Comparison of ENCODE assay signal across 8 mouse cellular contexts in the genomic region with DNA sequence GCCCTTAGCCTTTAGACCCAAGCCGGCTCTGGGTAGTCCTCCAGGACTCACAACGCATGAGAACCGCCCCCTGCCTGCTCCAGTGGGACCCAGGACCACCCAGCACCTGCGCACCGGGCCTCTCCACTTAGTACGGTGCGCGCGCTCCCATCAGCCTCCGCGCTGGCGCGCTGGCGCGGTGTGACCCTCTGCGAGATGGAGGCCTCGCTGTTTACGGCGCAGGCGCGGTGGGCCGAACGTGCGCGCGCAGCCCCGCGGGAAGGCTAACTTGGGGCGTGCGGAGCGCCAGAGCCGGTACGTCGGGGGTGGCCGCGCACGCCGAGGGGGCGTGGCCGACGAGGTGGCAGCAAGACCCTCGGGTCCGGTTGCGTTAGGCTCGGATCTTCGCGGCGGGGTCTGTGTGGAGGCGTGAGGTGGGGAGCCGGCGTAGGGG. TPM values are rescaled to one million over a fixed set of nuclear protein-coding genes. Genes with fewer than 3 reads are reported as not detected.
DNase-seq lines count a peak whose midpoint lies in the region; ATAC-seq and TF ChIP-seq lines count a peak whose summit lies in the region.

A gene (plus strand): TSS at position 156 of the 433 bp plus-strand sequence.
A gene (plus strand): TSS at position 344 of the 433 bp plus-strand sequence.

- H3K4me3 ChIP-seq in cortical plate, adult 2 months (ENCODE audit: insufficient read depth, low read length): peak within 1 kb of the TSS; percentile 84

- peak; percentile 98 for DNase-seq in gastrocnemius, postnatal 10 days
- peak; percentile 96 for DNase-seq in induced T-regulatory cell, adult 2 months (ENCODE audit: low read depth)
- peak; percentile 81 to 93 for DNase-seq in left cerebral cortex, adult 9 months (ENCODE audit: low spot score in 2 of 2)
- DNase-seq in right cerebral cortex, postnatal 14 days: peak; percentile 98
- DNase-seq in urinary bladder, postnatal 36 days (ENCODE audit: low spot score in 2 of 2): peak; percentile 86 to 94

- peaks cover 2% of the 10 kb centered on the region; the same call in 1 of the 2 replicates for H3K4me1 ChIP-seq in cortical plate, adult 2 months (ENCODE audit: control insufficient read depth, insufficient read depth, low read length)

- H3K27ac ChIP-seq in cortical plate, adult 2 months (ENCODE audit: insufficient read depth, low read length): peak within 1 kb of the TSS; percentile 85

- peak; percentile 88 for ATAC-seq in activated CD4-positive, CD25-positive, alpha-beta regulatory T cell, adult 4 months
- ATAC-seq in megakaryocyte progenitor cell, adult 5-6 weeks (replicated peaks; ENCODE audit: poor library complexity): peak; percentile 87

- TF ChIP-seq POLR2A in cortical plate, adult 2 months (IDR thresholded peaks at IDR 0.05; ENCODE audit: extremely low read depth, insufficient read depth, low read length): peak; percentile 82

- TF ChIP-seq CTCF in cortical plate, adult 2 months (IDR thresholded peaks at IDR 0.05; ENCODE audit: extremely low read depth, insufficient read depth, low read length): no peak

RNA-seq across cellular contexts. Expression of the first gene that starts in this region (rescaled TPM):
- 10 to 100 TPM; 11.4 to 11.9 TPM for polyA plus RNA-seq in activated CD4-positive, CD25-positive, alpha-beta regulatory T cell, adult 4 months (2017; shearing (Covaris generic))
- 5.7 and 7.8 TPM in 2 replicates for polyA plus RNA-seq in cortical plate, adult 2 months (2012; rRNA removed)
- 1 to 10 TPM; 4.3 to 4.6 TPM for total RNA-seq in gastrocnemius, postnatal 10 days (2021)
- total RNA-seq in megakaryocyte progenitor cell, adult 5-6 weeks (2015): 6.4 and 7.3 TPM in 2 replicates
- 2.4 and 8.8 TPM in 2 replicates for total RNA-seq in megakaryocyte progenitor cell, adult 5-6 weeks (2017)

RNA-seq across cellular contexts. Expression of the second gene that starts in this region (rescaled TPM):
- 1 to 10 TPM; 1.4 to 2.6 TPM for polyA plus RNA-seq in activated CD4-positive, CD25-positive, alpha-beta regulatory T cell, adult 4 months (2017; shearing (Covaris generic))
- polyA plus RNA-seq in cortical plate, adult 2 months (2012; rRNA removed): 3.8 and 4.2 TPM in 2 replicates
- total RNA-seq in gastrocnemius, postnatal 10 days (2021): 1 to 10 TPM; 3.9 to 5.2 TPM
- 5.8 and 8.1 TPM in 2 replicates for total RNA-seq in megakaryocyte progenitor cell, adult 5-6 weeks (2015)
- total RNA-seq in megakaryocyte progenitor cell, adult 5-6 weeks (2017): 2.6 and 4.1 TPM in 2 replicates

Comparison
In these comparisons a context has a peak if more than half of its experiments do, and no peak if none do; other contexts are left out.
1. Peak in every context shown above with its lines: DNase-seq, ATAC-seq, H3K4me3 ChIP-seq and H3K27ac ChIP-seq.